Mouse (Mus musculus): ENCODE measurements around the gene Ift122.

Gene Ift122

DNA sequence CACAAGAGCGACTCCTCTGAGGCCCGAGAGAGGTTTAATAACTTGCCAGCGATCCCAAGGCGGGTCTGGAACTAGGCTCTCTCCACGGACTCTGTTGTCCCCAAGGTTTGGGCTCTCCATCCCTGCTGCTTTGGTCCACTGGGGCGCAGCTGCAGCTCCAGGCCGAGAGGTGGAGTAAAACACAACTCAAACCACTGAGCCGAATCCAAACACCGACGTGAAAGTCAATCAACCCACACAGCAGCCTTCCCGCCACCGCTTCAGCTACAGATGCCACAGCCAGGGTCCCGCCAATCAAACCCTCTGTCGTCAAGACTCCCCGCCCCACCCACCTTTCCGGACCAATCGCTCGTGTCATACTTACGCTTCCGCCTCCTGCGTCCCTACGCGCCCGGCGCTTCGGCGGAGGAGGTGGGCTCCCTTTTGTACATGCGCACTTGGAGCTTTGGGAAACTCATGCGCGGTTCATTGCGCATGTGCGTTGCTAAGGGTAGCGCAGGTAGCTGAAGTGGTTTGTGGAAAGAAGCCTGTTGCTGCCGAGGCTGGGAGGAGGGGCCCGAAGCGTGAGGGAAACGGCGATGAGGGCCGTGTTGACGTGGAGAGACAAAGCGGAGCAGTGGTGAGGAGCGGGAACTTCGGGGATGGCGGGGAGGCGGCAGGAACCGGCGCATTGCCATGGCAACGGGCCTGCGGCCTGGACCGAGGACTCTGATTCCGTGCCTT is at the start of gene Ift122, which contains the start of gene Mbd4:
TSS of gene Ift122 (plus strand) at position 380 of the 723 bp plus-strand sequence.
TSS of gene Mbd4 (minus strand) at position 281 of the 723 bp plus-strand sequence.
- DNase-seq, result peak; percentile 97

DNA sequence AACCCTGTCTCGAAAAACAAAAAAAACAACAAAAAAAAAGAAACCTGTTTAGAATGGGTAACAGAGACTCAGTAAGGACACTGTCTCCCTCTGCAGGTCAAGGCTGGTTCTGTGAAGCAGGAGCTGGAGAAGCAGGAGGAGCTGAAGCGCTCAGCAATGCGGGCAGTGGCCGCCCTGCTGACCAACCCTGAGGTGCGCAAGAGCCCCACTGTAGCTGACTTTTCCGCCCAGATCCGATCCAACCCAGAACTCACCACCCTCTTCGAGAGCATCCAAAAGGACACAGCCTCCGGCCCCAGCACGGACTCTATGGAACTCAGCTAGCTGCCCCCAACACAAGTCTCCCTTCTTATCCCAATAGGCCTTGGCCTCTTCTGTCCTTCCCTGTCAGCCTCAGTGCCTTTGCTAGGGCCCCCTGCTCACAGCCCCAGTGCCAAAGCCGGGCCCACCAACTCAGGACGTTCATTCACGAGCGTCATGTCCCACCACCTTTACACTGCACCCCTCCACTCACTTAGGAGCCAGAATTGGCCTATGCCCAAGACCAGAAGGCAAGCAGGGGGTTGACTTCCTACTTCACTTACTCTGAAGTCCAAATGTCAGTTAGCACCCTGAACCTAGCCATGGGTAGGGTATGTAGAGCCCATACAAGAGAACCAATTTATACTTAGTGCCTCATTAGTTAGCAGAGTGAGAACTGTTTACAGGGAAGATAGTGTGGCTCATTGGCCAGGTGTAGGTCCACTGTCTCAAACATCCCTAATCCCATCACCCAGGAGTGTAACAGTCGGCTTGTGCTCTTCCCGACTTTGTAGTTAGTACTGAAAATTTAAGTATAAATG is 49.5 kb upstream of the Ift122 start:
- DNase-seq, result peak; percentile 83

DNA sequence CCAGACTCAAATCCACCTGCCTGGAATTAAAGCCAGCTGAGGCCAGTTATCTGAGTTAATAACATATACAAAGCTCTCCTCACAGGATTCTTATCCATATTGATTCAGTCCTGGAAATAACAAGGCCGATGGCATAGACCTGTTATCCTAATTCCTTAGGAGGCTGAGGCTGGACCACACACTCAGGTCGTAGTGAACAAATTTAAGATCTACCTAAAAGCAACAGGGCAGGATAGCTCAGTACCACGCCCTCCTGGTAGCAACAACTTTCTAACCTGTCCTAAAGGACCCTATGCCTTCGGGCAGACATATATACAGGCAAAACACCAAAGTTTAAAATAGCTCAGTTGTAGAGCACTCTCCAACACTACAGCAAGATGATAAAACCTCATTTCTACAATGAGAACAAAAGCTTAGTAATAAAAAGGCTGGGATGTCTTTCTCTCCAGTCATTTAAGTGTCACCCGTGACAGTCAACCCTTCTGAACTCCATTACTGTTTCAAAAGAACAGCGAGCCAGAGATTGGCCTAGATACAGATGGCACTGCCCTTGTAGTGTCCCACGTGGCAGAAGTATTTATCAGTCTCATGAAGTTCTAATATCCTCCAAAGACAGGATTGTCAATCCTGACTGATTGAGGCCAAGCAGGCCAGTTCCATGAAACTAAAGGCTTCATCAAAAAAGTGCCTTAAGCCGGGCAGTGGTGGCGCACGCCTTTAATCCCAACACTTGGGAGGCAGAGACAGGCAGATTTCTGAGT is 48.7 kb upstream of the Ift122 start:
- DNase-seq, result no peak

DNA sequence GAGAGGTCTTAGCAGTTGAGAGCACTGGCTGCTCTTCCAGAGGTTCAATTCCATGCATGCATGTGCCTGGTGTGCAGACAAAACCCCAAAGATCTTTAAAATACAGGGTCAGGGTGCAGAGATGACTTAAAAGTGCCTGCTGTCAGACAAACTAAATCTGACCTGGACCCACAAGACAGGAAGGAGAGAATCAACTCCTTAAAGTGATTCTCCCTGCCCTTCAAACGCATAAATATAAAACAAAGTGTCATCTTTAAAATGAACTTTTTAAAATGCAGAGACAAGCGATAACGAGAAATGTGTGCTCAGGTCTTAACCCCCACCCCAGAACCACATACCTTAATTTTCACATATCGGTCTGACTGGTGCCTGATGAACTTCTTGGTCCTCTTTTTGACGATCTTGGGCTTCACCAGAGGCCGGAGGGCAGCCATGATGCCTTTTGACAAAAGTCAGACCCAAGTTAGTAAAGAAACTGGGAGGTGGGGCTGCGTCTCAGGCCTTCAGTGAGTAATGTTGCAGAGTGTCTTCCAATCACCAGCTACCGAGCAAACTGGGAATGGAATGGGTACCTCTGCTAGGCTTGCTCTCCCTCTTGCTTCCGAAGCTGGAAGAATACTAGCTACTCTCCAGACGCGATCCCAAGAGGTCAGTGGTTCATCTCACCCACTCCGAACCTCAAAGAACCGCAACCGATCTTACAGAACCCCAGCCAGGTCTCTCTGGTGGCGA is 45.6 kb upstream of the Ift122 start:
- no peak for DNase-seq

DNA sequence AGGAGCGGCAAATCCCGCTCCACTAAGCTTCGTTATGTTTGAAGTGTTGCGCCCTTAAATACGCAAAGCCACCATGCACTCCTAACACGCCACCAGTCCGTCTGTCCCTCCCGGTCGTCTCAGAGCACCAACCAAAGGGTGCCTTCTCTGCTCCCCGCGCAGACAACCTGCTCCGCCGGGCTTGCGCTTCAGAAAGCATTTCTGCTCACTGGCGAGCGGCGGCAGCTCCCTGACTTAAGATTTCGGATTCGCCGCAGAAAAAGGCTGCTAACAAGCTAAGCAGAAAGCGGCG is 45.1 kb upstream of the Ift122 start:
- DNase-seq, result no peak

DNA sequence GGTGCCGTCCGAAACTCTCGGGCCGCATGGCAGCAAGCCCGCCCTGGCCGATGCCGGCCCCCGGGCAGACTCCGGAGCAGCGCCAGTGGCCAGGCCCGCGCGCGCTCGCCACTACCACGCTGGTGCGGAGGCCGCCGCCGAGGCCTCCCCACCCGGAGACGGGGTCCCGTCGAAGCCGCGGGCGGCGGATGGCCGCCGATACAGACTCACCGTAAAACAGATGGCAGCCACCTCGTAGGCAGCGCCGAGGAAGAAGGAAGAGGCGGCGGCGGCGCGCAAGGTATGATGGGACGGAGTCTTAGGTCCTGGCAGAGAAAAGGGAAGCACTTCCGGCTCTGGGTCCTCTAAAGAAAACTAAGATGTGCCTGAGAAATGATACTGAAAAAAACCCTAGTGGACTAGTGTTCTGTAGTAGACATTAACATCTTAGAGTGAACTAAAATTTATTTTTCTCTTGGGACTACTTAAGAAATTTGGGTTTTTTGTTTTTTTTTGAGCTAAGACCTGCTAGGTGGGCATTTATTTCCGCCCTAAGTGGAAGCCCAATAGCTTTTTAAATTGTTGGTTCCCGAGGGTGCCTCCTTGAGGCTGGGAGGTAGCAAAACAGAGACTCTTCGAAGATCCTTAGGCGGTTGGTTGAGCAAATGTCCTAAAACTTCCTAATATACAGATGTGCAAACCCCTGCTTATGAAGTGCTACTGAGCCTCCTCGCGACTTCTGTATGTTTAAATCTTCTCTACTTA is 44.6 kb upstream of the Ift122 start, which contains the start of gene Rpl32:
TSS of gene Rpl32 (minus strand) at position 260 of the 744 bp plus-strand sequence.
- peak; percentile 87 for DNase-seq

DNA sequence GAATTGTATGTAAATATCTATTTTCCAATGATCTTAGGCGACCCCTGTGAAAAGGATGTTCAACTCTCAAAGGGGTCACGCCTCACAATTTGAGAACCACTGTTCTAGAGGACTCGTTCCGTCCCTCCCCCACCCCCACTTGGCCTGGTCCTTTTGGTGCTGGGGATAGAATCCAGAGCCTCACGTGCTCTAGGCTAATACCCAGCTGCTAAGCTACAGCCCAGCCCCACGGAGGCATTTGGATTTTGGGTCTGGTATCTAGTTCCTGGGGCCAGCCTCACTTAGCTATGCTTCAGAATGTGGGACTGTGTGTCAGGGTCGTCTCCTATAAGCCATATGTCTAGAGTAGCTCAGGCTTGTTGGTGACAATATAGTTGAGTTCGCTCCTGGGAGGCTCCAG is 41.7 kb upstream of the Ift122 start:
- DNase-seq, result no peak

DNA sequence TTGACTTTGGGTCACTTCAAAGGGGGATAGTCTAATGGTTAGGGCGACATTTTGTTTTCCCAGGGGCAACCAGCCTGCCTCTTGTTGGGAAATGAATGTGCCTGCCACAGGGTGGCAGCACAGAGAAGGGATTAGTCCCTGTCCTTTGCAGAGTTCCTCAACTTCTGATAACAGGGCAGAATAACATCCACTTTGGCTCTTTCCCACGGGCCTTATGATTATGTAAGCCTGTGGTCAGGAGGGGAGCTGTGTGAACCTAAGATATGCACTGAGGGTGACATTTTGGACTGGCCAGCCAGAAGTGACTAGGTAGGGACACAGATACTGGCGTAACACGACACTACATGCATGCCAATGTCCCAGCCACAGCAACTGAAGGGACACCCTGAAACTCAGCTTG is 39.2 kb upstream of the Ift122 start:
- DNase-seq, result peak; percentile 67

DNA sequence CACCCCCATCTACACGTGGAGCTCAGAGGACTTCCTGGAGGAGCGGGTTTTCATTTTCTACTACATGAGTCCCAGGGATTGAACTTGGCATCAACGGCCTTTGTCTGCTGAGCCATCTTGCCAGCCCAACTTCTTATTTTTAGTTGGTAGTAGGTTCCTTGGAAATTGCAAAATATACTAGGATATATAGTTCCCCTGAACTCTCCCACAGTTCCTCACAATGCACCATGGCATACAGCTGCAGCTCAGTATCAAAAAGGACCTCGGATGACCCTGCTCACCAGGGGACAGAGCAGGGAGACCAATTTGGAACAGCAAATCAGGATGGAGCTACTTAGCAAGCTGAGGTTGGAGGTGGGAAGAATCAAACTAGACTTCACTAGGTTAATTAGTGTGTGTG is 38.2 kb upstream of the Ift122 start:
- DNase-seq, result no peak

DNA sequence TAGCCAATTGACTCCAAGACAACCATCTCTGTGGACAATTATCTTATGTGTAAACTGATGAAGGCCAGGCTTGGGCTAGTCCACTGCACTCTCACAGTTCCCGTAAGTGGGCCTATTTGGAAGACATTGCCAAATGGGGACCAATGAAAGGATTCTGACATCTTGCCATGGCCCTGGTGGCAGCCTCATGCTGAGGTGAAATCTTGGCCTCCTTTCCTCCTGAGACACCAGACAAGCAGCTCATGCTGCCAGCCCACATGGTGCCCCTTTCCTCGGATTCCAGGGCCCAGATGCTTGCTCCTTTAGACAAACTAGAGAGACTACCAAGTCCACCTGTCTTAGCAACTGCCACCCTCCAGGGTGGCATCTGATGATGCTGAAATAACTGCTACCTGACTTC is 35.1 kb upstream of the Ift122 start:
- no peak for DNase-seq

DNA sequence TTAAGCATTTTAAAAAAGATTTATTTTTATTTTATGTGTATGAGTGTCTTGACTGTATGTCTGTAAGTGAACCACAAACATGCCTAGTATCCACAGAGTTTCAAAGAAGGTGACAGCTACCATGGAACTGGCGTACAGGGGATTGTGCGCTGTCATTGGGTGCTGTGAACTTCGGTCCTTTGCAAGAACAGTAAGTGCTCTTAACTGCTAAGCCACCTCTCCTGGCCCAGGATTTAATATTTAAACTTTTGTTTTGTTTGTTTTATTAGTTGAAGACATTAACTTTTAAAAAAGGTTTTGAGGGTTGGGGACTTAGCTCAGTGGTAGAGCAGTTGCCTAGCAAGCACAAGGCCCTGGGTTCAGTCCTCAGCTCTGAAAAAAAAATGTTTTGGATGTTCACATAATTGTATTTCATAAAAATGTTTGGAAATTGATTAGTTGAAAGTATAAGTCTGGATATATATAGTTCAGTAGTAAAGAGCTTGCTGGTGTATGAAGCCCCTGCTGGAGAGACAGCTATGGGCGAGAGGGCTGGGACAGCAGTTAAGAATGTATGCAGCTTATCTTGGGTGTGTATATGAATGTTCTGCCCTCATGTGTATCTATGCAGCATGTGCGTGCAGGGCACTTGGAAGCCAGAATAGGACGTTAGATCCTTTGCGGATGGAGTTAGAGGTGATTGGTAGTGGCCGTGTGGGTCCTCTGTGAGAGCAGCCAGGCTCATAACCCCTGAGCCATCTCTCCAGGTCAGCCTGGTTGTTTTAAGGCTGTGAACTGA is 31.9 kb upstream of the Ift122 start:
- no peak for DNase-seq

DNA sequence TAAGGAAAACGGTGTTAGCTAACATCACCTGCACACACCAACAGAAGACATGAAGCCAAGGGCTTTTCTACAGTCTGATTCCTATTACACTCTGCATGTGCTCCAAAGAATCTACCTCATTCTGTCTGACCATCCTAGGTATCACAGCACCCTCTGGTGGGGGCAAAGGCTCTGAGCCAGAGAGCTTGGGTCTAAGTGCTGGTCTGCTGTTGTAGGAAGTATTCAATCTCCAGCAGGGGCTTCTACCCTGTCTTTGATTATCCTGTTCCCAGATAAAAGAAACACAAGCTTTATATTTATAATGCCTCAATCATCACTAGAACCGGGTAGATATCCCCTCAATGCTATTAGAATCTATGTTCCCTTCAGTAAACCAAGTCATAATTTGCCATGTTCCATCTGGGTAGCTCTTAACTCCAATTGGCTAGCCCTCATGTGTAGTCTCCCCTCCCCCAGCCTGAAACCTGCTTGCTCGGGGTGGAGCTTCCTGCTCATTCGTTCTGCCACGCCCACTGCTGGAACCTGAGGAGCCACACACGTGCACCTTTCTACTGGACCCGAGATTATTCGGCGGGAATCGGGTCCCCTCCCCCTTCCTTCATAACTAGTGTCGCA is 29.3 kb upstream of the Ift122 start:
- DNase-seq, result peak; percentile 35

DNA sequence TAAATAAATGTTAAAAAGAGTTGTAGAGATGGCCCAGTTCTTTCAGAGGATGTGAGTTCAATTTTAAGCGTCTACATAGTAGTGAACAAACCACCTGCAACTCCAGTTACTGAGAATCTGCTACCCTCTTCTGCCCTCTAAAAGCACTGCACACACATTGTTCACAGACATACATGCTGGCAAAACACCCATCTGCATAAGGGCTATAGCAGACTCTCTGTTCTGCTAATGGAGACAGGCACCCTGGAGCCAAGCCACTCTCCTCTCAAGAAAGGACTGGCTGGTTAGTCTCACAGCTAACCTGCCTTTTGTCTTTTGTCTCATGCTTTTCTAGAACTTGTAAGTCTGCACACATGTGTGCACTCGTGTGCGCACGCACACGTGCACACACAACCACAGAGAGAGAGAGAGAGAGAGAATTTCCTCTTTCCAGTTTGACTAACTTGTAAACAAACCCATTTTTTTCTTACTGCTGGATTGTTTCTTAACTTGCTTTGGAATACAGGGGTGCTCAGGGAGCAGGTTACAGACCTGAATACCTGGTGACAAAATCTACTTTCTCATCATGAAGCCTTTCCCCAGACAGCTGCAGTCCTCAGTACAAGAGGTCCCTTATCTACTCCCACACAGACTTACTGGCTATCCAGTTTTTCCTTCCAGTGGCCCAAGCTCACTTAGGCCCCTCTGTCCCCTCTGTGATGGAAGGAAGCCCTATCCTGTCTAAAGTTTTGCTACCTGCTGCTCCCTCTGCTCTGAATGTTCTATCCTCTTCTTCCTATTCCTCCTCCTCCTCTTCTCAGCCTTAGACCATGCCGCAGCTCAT is 22.3 kb upstream of the Ift122 start:
- DNase-seq, result no peak

DNA sequence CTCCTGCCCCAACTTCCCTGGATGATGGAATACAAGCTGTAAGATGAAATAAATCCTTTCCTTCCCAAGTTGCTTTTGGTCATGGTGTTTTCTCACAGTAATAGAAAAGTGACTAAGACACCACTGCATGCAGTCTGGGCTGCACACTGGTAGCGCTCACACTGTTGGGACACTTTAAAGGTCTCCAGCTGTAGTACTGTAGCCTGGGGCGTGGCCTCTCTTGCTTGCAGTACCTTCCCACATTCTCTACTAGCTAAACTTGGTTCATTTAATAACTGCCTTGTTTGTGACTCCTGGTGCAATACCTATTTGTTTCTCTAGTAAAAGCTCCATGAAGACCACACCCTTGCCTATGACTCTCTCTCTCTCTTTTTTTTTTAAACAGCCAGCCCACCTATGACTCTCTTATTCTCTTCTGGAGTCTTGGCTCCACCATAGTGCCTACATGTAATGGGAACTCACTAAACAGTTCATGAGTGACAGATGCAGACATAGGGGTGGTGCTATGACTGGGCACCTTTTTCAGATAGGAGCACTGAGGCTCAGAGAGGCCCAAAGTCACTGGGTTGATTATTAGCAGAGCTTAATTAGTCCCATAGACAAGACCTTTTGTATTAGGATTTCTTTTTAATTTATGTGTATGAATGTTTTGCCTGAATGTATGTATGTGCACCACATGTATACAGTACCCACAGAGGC is 21.0 kb upstream of the Ift122 start:
- no peak for DNase-seq

DNA sequence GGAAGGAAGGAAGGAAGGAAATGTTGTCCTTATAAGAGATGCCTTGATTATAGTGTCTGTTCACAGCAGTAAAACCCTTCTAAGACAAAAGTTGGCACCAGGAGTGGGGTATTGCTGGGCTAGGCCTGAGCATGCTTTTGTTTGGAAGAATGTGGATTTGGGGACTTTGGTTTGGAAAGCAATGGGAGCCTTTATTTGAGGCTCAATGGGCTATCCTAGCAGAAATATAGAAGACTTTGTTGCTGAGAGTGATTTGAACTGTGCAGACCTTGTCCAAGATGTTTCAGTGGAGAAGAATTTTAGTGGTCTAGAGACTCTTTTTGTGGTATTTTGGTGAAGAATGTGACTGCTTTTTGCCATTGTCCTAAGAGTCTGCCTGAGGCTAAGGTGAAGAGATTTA is 19.4 kb upstream of the Ift122 start:
- DNase-seq, result no peak

DNA sequence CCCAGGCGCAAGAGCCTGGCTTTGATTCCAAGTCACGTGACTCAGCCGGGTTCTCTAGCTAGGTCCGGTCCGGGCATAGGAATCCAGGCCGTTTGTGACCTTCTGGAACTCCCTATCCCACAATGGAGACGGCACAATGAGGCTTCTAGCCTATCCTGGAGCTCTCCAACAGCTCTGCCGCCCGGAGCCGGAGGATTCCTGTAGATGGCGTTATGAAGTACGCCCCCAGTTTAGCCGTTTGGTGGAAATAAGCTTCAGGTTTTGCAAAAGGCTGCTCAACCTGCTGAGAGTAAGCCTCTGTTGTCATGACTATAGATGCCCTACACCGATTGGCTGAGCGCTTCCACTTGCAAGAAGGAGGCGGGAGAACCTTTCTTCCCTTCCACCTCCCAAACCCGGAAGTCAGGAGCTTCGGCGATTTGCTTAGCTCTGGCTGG is 15.1 kb upstream of the Ift122 start, which contains the start of gene Efcab12:
TSS of gene Efcab12 (minus strand) at position 252 of the 437 bp plus-strand sequence.
- DNase-seq, result peak; percentile 63

DNA sequence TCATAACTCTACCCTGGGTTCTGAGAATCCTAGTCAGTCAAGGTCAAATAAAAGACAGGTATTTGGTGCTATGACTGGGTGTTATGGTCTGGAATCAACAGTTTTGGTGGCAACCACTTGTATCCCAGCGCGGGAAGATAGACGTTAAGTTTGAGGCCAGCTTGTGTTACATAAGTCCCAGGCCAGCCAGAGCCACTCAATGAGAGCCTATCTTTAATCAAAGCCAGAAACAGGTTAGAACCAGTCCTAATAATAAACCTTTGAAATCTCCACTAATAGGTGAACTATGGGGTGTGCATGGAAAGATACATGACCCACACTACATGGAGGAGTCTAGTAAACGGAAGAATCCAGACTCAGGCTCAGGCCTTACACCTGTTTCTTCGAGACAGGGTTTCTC is 14.5 kb upstream of the Ift122 start:
- DNase-seq, result no peak

DNA sequence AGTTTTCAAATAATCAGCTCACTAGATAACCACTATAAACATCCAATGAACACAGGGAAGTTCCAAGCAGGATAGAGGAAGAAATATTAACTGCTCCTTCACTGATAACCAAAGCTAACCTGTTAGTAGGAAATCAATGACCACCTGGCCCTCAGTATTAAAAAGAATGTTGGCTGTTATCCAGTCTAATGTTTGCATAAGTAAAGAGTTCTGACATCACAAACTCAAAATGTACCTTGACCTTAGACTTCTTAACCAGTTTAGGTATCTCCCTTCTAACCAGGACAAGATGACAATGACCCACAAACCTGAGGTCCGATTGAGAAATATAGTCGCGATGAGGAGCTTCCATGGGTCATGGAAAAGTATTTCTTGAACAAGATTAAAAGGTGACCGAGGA is 8.3 kb upstream of the Ift122 start:
- no peak for DNase-seq
